Mouse (Mus musculus) heart, adult 8-10 months (tissue): ENCODE measurements around the gene Cmklr1. TPM values are rescaled to one million over a fixed set of nuclear protein-coding genes. Genes with fewer than 3 reads are reported as not detected.

Experiments
- DNase-seq: peaks from one replicate; pipeline ENCODE4 v3.0.0; 2022; ENCODE audit warnings: low spot score
- total RNA-seq, 4 experiments: library from RNA; stranded (reverse); gene quantifications; 2 replicates each; pipeline ENCODE4 v1.2.4; 2022

Gene Cmklr1
- total RNA-seq = 10 to 100 TPM; 14.8 to 30.1 (median 17.9) TPM

DNA sequence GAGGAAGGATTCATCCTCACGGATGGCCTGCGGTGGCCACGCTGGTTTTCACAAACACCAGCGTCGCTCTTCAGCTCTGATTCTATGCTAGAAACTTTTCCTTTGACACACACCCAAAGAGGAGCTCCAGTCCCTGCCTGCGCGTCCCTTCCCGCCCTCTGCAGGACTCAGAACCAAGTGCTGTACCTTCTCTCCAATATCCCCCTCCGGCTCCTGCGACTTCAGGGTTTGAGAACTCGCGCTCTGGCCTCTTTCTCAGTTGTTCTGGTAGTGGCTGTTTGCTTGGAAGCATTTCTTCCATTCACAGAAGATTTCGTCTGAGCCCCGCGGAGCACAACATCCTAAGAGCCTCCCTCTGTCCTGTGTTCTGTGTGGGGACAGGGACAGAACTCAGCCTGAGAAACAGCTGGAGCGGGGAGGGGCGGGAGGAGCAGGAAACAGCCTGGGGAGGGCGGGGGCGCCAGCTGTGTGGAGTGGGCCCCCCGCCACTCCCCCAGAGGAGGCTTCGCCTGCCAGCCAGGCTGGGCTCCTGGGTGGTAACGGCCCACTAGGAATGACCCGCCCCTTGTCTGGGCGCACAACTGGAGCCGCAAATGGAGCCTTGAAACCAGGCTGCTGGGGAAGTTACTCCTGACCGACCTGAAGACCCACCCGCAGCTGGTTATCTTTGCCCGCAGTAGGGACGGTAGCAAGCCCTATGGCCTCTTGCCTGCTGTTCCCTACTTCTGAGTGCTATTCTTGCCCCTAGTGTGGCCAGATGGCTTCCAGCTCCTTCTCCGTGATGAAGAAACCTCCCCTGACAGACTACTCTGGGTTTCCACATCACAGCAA, at the start of gene Cmklr1:
TSS of gene Cmklr1 (minus strand) at position 392 of the 831 bp plus-strand sequence.
- no peak for DNase-seq

DNA sequence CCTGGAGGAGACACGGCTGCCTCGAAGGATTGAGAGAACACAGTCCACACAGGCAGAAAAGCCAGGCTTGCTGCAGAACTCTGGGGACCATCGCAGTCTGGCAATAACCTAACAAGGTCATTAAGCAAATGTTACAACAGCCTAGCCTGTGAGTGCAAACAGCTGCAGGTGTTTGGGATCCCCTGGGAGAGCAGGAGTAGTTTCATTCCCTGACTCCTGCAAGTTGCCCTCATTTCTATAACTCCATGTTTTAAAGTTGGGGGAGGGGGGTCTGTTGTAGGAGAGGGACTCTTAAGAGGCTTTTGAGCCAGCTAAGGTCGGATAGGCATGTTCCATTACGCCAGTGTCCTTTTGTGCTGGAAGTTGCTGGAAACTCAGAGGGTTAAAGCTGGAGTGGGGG, 44.2 kb upstream of the Cmklr1 start:
- no peak for DNase-seq

DNA sequence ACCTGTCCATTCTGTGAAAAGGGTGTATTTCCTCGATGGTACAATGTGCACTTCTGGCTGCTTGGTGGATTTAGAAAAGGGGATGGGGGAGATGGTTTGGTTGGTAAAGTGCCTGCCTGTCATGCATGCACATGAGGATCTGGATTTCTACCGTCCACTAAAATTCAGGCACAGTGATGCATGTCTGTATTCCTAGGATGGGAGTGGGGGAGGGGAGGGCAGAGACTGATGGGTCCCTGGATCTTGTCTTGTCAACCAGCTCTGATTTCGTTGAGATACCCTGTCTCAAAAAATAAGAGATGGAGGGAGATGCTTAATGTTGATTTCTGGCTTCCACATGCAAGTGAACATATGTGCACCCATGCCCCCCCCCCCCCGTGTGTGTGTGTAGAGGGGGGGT, 43.8 kb upstream of the Cmklr1 start:
- DNase-seq = no peak

DNA sequence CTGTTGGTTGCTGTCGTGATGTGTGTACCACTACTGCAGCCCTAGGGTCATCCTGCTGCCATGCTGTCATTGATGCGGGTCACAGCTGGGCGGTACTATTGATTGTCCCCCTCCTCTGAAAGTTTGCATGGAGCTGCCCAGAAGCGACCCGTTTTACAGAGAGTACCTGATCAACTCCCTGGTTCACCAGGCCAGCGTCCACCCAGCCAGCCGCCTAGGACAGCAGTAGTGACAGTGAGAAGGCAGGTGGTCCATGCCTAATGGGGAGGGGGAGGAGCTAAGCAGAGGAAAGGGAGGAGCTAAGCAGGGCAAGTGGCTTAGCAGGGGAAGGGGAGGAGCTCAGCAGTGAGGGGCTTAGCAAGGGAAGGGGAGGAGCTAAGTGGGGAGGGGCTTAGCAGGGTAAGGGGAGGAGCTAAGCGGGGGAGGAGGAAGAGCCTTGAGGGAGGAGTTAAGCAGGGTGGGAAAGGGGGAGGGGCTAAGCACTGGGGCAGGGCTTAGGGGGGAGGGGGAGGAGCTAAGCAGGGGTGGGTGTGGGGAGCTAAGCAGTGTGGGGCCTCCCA, 43.0 kb upstream of the Cmklr1 start:
- DNase-seq = no peak

DNA sequence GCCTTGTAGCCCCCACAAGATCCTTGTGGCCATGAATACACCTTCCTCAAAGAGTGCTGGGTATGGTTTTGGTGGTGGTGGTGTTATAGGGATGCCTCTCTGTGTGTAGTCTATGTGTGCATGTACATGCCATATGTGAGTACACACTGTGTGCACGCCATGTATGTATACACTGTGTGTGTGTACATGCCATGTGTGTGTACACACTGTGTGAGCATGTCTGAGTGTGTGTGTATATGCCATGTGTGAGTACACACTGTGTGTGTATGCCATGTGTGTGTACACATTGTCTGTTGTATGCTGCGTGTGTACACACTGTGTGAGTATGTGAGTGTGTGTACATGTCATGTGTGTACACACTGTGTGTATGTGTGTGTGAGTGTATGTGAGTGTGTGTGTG, 40.6 kb upstream of the Cmklr1 start:
- DNase-seq = no peak

DNA sequence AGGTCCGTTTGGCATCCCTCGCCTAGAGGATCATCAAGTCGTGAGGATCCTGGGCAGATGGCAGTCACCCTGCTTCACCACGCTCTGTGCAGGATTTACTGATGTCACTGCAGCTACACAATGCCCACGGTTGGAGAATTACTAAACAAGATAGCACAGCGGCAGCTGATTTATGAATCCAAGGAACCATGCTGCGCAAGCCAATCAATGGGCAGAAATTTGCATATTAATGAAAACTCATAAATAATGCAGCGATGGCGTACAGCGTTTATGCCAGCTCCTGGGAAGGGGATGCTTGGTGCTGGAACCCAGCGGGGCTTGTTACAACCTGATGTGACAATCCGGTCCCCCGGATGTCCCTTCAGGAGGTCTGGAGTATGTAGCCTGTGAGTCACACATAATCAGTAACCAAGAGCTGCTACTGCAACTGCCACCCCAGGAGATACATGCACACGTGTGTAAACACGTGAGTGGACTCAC, 39.9 kb upstream of the Cmklr1 start:
- DNase-seq = no peak

DNA sequence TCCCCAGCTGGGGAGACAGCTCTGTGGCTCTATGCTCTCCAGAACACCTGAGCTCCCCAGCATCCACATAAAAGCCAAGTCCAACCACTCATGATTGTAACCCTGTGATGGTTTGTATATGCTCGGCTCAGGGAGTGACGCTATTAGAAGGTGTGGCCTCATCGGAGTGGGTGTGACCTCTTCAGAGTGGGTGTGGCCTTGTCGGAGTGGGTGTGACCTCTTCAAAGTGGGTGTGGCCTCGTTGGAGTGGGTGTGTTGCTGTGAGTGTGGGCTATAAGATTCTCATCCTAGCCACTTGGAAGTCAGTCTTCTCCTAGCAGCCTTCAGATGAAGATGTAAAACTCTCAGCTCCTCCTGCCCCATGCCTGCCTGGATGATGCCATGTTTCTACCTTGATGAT, 37.3 kb upstream of the Cmklr1 start:
- no peak for DNase-seq

DNA sequence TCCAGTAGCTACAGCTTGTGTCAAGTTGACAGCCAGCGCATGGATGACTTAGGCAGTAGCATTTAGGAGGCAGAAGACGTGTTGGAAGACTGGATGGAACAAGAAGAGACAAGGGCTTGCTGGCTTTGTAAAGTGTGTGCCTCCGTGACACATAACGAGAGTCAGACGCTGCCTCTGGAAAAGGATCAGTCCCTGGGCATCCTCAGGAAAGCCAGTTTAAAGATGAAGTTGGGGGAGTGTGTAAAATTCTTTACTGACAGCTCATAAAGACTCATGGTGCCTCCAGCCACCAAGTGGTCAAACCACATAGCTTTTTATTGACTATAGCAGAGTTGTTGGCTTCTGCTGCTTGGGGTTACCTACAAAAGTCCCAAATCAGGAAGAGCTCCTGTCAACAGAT, 35.2 kb upstream of the Cmklr1 start:
- DNase-seq = no peak

DNA sequence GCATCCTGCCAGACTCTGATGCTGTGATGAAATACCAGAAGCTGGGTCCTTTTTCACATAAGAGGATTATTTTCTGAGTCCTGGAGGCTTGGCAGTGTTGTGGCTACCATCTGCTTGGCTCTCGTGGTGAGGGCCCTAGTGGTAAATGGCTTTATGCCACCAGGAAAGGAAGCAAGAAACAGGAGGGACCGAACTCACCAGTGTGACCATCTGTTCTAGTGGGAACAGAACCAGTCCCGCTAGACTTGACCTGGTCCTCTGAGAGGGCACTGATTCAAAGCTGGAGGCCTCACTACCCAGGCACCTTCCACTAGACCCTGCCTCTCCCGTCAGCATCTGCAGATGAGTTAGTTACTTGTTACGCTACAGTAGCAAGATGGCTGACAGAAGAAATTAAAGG, 33.0 kb upstream of the Cmklr1 start:
- DNase-seq = no peak

DNA sequence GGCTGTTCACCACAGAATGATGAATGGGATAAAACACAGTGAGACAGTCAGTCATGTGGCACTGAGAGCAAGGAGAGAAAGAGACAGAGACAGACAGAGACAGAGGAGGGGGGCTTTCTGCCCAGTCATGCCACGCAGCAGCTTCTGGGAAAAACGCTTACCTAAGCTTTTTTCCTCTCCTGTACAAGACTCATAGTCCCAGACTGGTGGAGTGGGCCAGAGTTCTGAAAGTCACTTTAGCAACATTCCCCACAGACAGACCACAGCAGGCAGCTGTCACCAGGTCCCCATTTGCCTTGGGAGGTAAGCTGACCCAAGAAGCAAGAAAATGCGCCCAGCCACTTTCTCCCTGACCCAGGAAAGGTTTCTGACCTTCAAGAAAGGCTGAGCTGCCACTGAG, 32.2 kb upstream of the Cmklr1 start:
- DNase-seq = no peak

DNA sequence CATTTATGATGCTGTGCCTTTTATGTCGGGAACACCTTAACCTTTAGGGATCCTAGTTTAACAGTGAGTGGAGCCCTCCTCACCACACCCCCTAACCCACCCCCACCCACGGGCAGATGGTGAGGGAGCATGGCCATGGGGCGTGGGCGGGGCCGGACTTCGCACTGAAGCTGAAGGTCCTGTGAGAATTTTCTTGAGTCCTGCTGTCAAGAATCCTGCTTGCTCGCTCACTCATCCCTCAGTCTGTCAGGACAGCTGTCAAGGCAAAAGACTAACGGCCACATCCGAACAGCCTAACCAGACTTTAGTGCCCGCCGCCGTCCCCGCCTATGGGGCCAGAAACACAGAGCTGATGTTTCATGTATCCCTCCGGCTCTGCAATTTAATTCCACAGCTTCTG, 31.0 kb upstream of the Cmklr1 start:
- DNase-seq = no peak

DNA sequence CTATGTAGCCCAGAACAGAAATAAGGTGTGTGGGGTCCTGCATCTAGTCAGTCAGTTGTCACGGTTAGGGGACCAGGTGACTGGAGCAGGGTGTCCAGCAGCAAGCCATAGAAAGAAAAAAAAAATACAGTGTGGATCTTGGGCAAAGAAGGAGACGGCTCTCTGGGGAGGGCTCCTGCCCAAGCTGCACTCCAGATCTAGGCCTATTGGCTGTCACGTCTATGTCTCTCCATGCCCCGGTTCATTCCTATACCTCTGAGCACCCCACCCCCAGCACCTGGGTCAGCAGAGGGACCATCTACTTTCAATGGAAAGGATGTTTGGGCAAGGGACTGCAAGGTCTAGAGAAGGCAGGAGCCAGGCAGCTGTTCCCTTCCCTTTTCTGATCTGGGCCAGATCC, 29.3 kb upstream of the Cmklr1 start:
- DNase-seq = no peak

DNA sequence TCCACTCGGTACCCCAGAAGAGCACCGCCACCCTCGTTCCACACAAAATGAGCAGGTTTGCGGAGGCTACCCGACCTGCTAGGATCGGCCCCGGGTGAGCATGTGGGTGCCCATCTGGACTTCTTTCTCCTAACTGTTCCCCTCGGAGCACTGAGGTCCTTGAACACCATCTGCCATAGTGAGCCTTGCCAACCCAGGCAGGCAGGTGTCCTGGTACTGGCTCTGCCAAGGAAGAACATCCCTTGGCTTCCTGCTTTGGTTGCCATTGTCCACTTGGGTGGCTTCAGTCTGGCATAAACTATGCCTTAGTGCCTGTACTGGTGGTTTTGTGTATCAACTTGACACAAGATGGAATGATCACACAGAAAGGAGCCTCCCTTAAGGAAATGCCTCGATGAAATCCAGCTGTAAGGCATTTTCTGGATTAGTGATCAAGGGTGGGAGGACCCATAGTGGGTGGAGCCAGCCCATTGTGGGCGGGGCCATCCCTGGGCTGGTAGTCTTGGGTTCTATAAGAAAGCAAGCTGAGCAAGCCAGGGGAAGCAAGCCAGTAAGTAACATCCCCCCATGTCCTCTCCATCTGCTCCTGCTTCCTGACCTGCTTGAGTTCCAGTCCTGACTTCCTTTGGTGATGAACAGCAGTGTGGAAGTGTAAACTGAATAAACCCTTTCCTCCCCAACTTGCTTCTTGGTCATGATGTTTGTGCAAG, 28.7 kb upstream of the Cmklr1 start:
- DNase-seq = no peak

DNA sequence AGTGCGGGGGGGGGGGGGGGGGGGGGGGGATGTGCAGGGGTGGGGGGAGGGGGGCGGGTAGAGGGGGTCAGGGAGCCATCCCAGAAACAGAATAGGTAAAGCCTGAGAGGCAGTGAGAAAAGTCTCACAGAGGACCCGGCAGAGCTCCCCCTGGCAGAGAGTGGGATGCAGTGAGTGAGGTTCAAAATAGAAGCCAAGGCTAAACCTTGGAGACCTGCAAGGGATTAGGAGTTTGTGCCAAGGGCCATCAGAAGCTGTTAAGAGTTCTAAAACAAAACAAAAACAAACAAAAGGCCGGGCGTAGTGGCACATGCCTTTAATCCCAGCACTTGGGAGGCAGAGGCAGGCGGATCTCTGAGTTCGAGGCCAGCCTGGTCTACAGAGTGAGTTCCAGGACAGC, 27.3 kb upstream of the Cmklr1 start:
- DNase-seq = no peak

DNA sequence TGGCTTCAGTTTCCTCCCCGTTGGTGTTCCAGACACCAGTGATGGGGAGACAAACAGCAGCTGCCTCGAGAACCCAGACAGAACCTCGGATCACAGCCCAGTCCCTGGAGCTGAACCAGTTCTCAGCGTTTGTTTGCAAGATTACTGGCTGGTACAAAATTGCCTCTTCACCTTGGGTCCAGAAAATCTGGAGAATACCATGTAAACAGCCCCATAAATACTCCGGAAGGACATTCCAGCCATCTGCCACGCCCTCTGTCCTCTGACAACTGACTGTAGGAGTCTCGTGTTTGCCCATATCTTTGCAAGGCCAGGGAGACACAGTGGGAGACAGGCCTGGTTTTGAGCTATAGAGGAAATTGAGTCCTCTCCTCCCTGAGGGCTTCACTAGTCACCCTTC, 24.6 kb upstream of the Cmklr1 start:
- no peak for DNase-seq

DNA sequence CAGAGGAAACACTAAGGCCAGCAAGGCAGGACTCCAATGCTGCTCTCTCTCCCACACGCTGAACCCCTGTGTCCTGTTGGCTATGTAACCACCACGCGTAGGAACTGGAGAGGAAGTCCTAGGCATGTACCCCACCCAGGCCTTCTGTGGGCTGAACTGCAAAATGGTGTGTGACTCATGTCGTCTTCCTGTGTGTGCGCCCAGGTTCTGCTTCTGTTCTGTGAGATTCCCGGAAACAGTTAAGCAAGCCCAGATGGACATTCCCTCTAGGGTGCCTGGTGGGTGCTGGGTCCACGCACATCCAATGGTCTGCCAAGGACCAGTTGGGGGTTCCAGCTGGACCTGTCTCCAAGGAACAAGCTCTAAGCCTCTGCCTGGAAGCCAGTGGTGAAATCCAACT, 22.2 kb upstream of the Cmklr1 start:
- peak; percentile 71 for DNase-seq

DNA sequence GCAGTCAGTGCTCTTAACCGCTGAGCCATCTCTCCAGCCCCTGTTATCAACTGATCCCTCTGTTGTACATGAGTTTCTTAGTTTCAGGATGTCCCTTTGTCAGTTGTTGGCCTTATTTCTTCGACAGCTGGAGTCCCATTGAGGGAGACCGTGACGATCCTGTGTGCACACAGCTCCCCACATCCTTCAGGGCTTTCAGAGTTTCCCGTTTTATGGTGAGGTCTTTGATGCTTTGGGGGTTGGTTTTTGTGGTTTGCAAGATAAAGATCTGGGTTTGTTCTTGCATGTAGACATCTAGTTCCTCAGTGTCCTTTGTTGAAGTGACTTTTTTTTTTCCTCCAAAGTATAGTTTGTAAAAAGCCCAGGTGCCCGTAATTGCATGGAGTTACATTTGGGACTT, 20.4 kb upstream of the Cmklr1 start:
- no peak for DNase-seq

DNA sequence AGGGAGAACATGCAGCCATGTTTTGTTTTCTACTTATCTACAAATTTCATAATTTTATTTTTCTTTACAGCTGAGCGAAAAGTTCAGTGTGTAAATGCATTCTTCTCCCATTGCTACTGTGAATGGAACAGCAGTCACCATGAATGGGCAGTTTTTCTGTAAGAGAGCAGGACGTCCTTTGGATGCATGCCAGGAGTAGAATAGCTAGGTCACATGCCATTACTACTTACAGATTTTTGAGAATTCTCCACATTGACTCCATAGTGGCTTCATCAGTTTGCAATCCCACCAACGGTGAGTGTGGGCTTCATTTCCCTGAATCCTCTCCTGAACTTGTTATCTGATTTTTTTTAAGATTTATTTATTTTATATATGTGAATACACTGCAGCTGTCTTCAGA, 19.9 kb upstream of the Cmklr1 start:
- DNase-seq = no peak

DNA sequence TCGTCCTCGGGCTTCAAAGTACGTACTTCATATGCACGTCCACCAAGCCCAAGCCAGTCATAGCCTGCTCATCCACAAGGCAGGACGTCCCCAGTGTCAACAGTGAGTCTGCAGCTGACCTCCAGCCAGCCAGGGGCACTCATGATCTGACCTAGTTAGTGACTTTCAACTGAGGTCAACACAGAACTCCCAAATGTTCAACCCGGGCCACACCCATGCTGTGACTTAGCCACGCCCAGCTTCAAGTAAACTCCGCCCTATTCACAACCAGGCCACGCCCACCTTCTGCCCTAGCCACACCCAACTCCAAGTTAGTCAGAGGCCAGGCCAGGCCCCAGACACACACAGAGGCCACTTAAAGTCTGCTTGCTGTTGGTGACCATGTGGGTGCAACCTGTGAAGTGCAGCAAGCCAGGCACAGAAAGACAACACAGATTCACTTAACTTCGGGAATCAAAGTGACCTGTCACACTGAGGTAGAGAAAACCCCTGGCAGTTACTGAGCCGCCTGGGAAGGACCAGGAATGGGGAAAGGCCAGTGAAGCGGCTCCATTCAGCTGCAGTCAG, 14.5 kb upstream of the Cmklr1 start:
- no peak for DNase-seq

DNA sequence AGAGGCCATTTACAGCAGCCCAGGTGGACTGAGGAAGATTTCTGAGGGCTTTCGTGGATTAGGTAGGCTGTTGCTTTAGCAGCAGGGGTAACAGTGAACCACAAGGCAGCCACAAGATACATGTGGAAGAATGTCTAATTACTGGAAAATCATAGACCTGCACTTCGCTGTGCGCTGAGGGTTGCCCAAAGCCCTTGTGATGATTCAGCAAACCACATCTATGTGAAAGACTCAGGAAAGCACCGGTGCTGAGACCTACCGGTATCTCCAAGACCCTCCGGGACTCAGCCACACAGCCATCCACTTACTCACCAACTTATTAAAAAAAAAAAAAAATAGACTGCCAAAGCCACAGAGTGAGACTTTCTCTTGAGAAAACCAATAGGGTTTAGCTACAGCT, 13.9 kb upstream of the Cmklr1 start:
- DNase-seq = no peak

DNA sequence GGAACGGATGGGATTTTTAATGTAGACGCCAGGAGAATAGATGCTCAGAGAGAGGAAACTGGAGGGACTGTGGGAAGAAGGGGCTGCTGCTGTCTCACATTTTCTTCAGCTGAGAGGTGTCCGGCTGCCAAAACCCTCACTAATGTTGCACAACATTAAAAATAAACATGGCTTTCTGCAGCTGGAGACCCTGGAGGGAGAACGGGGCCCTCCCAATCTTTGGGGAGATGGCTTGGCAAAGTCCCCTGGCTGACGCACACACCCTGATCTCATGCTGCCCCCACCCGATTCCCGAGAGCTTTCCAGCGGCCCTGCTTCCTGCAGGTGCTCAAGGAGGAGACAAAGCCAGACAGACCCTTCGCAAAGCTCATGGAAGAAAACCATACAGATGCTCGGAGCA, 10.6 kb upstream of the Cmklr1 start:
- DNase-seq = peak; percentile 84

DNA sequence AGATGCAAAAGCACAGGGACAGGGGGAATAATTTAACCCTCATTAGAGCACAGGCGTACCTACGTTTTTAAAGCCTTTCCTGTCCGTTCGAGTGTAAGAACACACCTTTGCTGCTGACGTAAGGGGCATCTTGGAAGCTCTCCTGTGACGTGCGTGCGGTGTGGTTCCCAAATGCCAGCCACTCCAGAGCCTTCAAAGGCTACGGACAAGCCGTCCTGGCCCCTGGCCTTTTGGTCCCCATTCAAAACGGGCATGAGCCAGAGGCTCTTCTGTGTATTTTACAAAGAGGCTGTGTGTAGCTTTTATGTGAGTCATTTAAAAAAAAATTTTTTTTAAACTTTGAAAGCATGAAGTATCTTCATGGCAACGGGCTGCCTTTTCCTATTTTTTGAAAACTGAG, 4.6 kb upstream of the Cmklr1 start:
- DNase-seq = no peak

DNA sequence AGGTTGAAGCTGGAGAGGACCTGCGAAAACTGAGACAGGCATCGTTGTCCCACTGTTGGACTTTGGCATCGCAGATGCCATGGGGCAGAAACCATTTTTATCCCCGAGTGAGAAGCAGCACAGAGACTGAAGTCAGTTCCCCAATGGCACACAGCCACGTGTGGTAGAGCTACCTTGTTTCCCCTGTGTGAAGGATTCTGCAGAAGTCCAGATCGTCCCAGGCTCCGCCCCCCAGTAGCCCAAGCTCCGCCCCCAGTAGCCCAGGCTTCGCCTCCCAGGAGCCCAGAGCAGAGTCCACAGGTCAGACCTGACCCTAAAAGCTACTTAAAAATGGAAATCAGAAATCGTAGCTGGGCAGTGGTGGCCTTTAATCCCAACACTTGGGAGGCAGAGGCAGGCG, 4.0 kb upstream of the Cmklr1 start:
- no peak for DNase-seq
